11 mouse cellular contexts compared by ENCODE assay signal in the genomic region with DNA sequence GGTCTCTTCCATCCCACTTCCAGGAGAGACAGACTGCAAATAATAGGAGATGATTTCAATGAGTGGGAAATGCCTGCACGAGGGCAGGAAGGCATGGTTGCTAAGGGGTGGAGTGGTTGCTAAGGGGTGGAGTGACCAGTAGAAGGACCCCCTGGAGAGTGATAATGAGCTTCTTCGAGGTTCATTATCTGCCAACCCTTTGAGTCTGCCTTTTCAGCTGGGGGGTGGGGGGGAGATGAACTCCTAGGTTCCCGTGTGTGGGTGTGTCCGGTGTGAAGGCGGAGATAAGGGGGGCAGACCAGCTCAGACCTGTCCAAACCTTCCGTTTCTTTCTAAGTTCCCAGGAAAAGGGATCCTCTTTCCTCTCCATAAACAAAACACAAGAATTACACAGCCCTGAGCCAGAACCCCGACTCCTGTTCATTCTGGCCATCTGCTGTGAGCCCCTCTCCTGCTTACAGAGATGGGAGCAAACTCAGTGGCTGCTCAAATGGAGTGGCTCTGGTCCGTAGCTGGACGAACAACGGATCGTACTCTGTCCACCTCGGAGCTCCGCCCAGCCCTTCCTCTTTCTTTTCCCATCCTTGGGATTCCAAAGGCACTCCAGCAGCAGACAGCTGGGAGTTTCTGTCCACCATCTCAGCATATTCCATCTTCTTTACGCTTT. TPM values are rescaled to one million over a fixed set of nuclear protein-coding genes. Genes with fewer than 3 reads are reported as not detected.
A peak's percentile ranks its signal among the peaks of the same experiment; 100 is the strongest.
DNase-seq lines count a peak whose midpoint lies in the region; ATAC-seq and TF ChIP-seq lines count a peak whose summit lies in the region.
"Had no signal": no experiment of that assay in that cellular context is flagged by ENCODE, and none has a peak within 500 bp of the region (broad histone marks: within the 10 kb centered on the region; RNA-seq: fewer than 3 reads in every experiment).

No protein-coding gene starts in this region.

- no peaks in the 10 kb centered on the region for H3K36me3 ChIP-seq in kidney, embryonic 15.5 days
- H3K36me3 ChIP-seq in hindbrain, embryonic 11.5 days (ENCODE audit: control insufficient read depth, insufficient read depth, low read length): no peaks in the 10 kb centered on the region
- H3K36me3 ChIP-seq in midbrain, postnatal 0 days (ENCODE audit: insufficient read depth, low read length): no peaks in the 10 kb centered on the region

- H3K4me1 ChIP-seq in kidney, embryonic 15.5 days: peaks cover 8% of the 10 kb centered on the region
- H3K4me1 ChIP-seq in hindbrain, embryonic 11.5 days (replicated peaks; ENCODE audit: control insufficient read depth, insufficient read depth, low read length): no peaks in the 10 kb centered on the region
- H3K4me1 ChIP-seq in midbrain, postnatal 0 days (ENCODE audit: insufficient read depth, low read length): no peaks in the 10 kb centered on the region; the same call in 1 of the 2 replicates

- 0 out of 2 replicates have a peak, but pooled peaks have one; percentile 33 for ATAC-seq in kidney, embryonic 15.5 days (replicated peaks; ENCODE audit: low FRiP score)
- ATAC-seq in hindbrain, embryonic 11.5 days (ENCODE audit: low FRiP score): peak; percentile 85
- ATAC-seq in midbrain, postnatal 0 days (ENCODE audit: low FRiP score): no peak

- intact Hi-C loops in gastrocnemius, adult 2 months (cut with DNase I): no loop called here

- H3K27me3 ChIP-seq in kidney, embryonic 15.5 days: peaks cover 9% of the 10 kb centered on the region; the same call in 1 of the 2 replicates
- peaks cover 2% of the 10 kb centered on the region; the same call in 1 of the 2 replicates for H3K27me3 ChIP-seq in hindbrain, embryonic 11.5 days (ENCODE audit: control insufficient read depth, insufficient read depth, low read length)
- H3K27me3 ChIP-seq in midbrain, postnatal 0 days (ENCODE audit: insufficient read depth, low read length): no peaks in the 10 kb centered on the region

- DNase-seq in kidney, adult 11 months: no peak
- peak; percentile 81 for DNase-seq in embryo, embryonic 10.5 days (ENCODE audit: low spot score)
- DNase-seq in hindbrain, embryonic 11.5 days (ENCODE audit: low spot score): peak; percentile 75
- peak; percentile 77 for DNase-seq in midbrain, postnatal 0 days (ENCODE audit: low spot score)
- DNase-seq in gastrocnemius, adult 2 months: no peak
- no peak for DNase-seq in layer of hippocampus, adult 18-20 months (ENCODE audit: low spot score in 2 of 2)
- DNase-seq in spleen, postnatal 14 days (ENCODE audit: low spot score in 2 of 2): no peak
- DNase-seq: gastrocnemius, postnatal 10 days had no signal

- no peak for TF ChIP-seq CTCF in midbrain, postnatal 0 days (IDR thresholded peaks at IDR 0.05)
- no peak for TF ChIP-seq CTCF in gastrocnemius, adult 2 months (IDR thresholded peaks at IDR 0.05)

- H3K9me3 ChIP-seq in kidney, embryonic 15.5 days (replicated peaks): no peaks in the 10 kb centered on the region
- H3K9me3 ChIP-seq in hindbrain, embryonic 11.5 days (ENCODE audit: control insufficient read depth, low read length): no peaks in the 10 kb centered on the region
- H3K9me3 ChIP-seq in midbrain, postnatal 0 days (ENCODE audit: low read length): no peaks in the 10 kb centered on the region

- peak overlapping the region; percentile 22 for H3K4me3 ChIP-seq in kidney, embryonic 15.5 days (replicated peaks)
- peak overlapping the region; percentile 18; the same call in 1 of the 2 replicates for H3K4me3 ChIP-seq in hindbrain, embryonic 11.5 days (ENCODE audit: low read depth, low read length)
- no peak overlapping the region for H3K4me3 ChIP-seq in midbrain, postnatal 0 days (ENCODE audit: low read depth, low read length)
- H3K4me3 ChIP-seq in gastrocnemius, adult 2 months: no peak overlapping the region

- WGBS in kidney, embryonic 15.5 days: 3% methylated on average over 14 of the region's 14 CpGs
- WGBS in hindbrain, embryonic 11.5 days: 4% methylated on average over 14 of the region's 14 CpGs
- WGBS in midbrain, postnatal 0 days: 4% methylated on average over 14 of the region's 14 CpGs

- H3K9ac ChIP-seq in kidney, embryonic 15.5 days: no peak overlapping the region
- no peak overlapping the region for H3K9ac ChIP-seq in hindbrain, embryonic 11.5 days (ENCODE audit: low read depth, low read length)
- no peak overlapping the region for H3K9ac ChIP-seq in midbrain, postnatal 0 days (replicated peaks; ENCODE audit: low read length, poor library complexity, severe bottlenecking)

- H3K4me2 ChIP-seq in kidney, embryonic 15.5 days: peak overlapping the region; percentile 53
- peak overlapping the region; percentile 43 for H3K4me2 ChIP-seq in hindbrain, embryonic 11.5 days (replicated peaks; ENCODE audit: low read depth, low read length)
- H3K4me2 ChIP-seq in midbrain, postnatal 0 days (ENCODE audit: low read depth, low read length, poor library complexity, severe bottlenecking): peak overlapping the region; percentile 32

- no peak overlapping the region for H3K27ac ChIP-seq in kidney, embryonic 15.5 days
- 0 out of 2 replicates have a peak overlapping the region, but pooled peaks have one; percentile 13 for H3K27ac ChIP-seq in hindbrain, embryonic 11.5 days (ENCODE audit: low read depth, low read length)
- H3K27ac ChIP-seq in midbrain, postnatal 0 days (ENCODE audit: low read depth, low read length): no peak overlapping the region
- H3K27ac ChIP-seq in gastrocnemius, adult 2 months: no peak overlapping the region

RNA-seq across cellular contexts. Expression of gene Tmem132c, which starts 13.5 kb away (rescaled TPM):
- 0.93 and 1.5 TPM in 2 replicates for polyA plus RNA-seq in kidney, embryonic 15.5 days (2015; fragmentation: Nextera tagmentation; extraction: Ambion mirVana)
- 18.6 and 21.1 TPM in 2 replicates for polyA plus RNA-seq in hindbrain, embryonic 11.5 days (2014; fragmentation: Nextera tagmentation; extraction: Ambion mirVana)
- total RNA-seq in midbrain, postnatal 0 days (2014; rRNA removed): 37.9 and 40.0 TPM in 2 replicates
- 8.7 and 10.2 TPM in 2 replicates for polyA plus RNA-seq in midbrain, postnatal 0 days (2015; fragmentation: Nextera tagmentation; extraction: Ambion mirVana)
- under 1 TPM in 1 of 2 experiments, not detected in 1; 0.17 TPM for total RNA-seq in gastrocnemius, adult 2 months (2021)
- total RNA-seq in layer of hippocampus, adult 18-20 months (2021): 1 to 10 TPM; 2.7 to 3.7 TPM
- total RNA-seq: MEL had no signal
- polyA plus RNA-seq: liver, adult 2 months had no signal

Comparison
In these comparisons a context has a peak if more than half of its experiments do, and no peak if none do; other contexts are left out.
1. H3K4me3 ChIP-seq: peak in kidney, embryonic 15.5 days (single experiment) and hindbrain, embryonic 11.5 days (single experiment); none in midbrain, postnatal 0 days (single experiment) and gastrocnemius, adult 2 months (single experiment).
2. DNase-seq: peak in embryo, embryonic 10.5 days (single experiment), hindbrain, embryonic 11.5 days (single experiment) and midbrain, postnatal 0 days (single experiment); none in kidney, adult 11 months (single experiment), gastrocnemius, adult 2 months (single experiment), layer of hippocampus, adult 18-20 months (0 of 2) and spleen, postnatal 14 days (0 of 2).
3. Peak in every context shown above with its lines, with median percentiles within 50 percentile points of each other: H3K4me2 ChIP-seq.